ENCODE assay signal across 8 mouse cellular contexts in genomic region chr8:124314803-124315202, GRCm38 (mm10).
DNase-seq lines count a peak whose midpoint lies in the region; ATAC-seq lines count a peak whose summit lies in the region.
"Had no signal": no experiment of that assay in that cellular context is flagged by ENCODE, and none has a peak within 500 bp of the region (broad histone marks: within the 10 kb centered on the region; RNA-seq: fewer than 3 reads in every experiment).

No protein-coding gene starts in this region.

- H3K27ac ChIP-seq in neural tube, embryonic 11.5 days (ENCODE audit: low read depth, low read length): no peak overlapping the region
- H3K27ac ChIP-seq in intestine, embryonic 15.5 days: 0 out of 2 replicates have a peak overlapping the region, but pooled peaks have one; percentile 1
- H3K27ac ChIP-seq in midbrain, embryonic 16.5 days (ENCODE audit: low read length): no peak overlapping the region

- ATAC-seq in neural tube, embryonic 11.5 days (ENCODE audit: insufficient read depth, low FRiP score, low TSS enrichment): peak; percentile 41; the same call in 1 of the 2 replicates
- ATAC-seq in intestine, embryonic 15.5 days: no peak
- peak; percentile 26; the same call in 1 of the 2 replicates for ATAC-seq in midbrain, embryonic 16.5 days
- ATAC-seq in monocyte, adult 5-6 weeks (replicated peaks; ENCODE audit: insufficient number of reproducible peaks, low FRiP score, low TSS enrichment, poor library complexity, severe bottlenecking): no peak

- no peak overlapping the region for H3K4me2 ChIP-seq in neural tube, embryonic 11.5 days (ENCODE audit: low read depth)
- no peak overlapping the region for H3K4me2 ChIP-seq in intestine, embryonic 15.5 days (replicated peaks)
- no peak overlapping the region for H3K4me2 ChIP-seq in midbrain, embryonic 16.5 days (ENCODE audit: low read length)

- peak; percentile 60 for DNase-seq in neural tube, embryonic 11.5 days (ENCODE audit: low spot score)
- no peak for DNase-seq in neural tube, embryonic 10.5 days (ENCODE audit: extremely low spot score, low spot score)
- peak; percentile 33 for DNase-seq in embryo, embryonic 9.5 days (ENCODE audit: extremely low spot score)
- no peak for DNase-seq in left cerebral cortex, adult 18-20 months (ENCODE audit: low spot score in 2 of 2)

- no peaks in the 10 kb centered on the region for H3K4me1 ChIP-seq in neural tube, embryonic 11.5 days (ENCODE audit: control insufficient read depth, insufficient read depth, low read length)
- peaks cover 19% of the 10 kb centered on the region for H3K4me1 ChIP-seq in intestine, embryonic 15.5 days (replicated peaks)
- peaks cover 27% of the 10 kb centered on the region for H3K4me1 ChIP-seq in midbrain, embryonic 16.5 days (ENCODE audit: control insufficient read depth, insufficient read depth, low read length)

- no peaks in the 10 kb centered on the region for H3K27me3 ChIP-seq in neural tube, embryonic 11.5 days (ENCODE audit: control insufficient read depth, insufficient read depth, low read length)
- no peaks in the 10 kb centered on the region for H3K27me3 ChIP-seq in intestine, embryonic 15.5 days (replicated peaks)
- no peaks in the 10 kb centered on the region for H3K27me3 ChIP-seq in midbrain, embryonic 16.5 days (ENCODE audit: control insufficient read depth, insufficient read depth, low read depth, low read length)

- no peak overlapping the region for H3K4me3 ChIP-seq in neural tube, embryonic 11.5 days (ENCODE audit: low read depth, low read length)
- no peak overlapping the region for H3K4me3 ChIP-seq in intestine, embryonic 15.5 days (replicated peaks)
- H3K4me3 ChIP-seq in midbrain, embryonic 16.5 days (ENCODE audit: low read depth, low read length): no peak overlapping the region
- H3K4me3 ChIP-seq: myocyte had no signal

- no peaks in the 10 kb centered on the region for H3K36me3 ChIP-seq in neural tube, embryonic 11.5 days (ENCODE audit: control insufficient read depth, insufficient read depth, low read length)
- H3K36me3 ChIP-seq in intestine, embryonic 15.5 days: no peaks in the 10 kb centered on the region
- H3K36me3 ChIP-seq in midbrain, embryonic 16.5 days (ENCODE audit: control insufficient read depth, insufficient read depth, low read length): no peaks in the 10 kb centered on the region

- H3K9me3 ChIP-seq in neural tube, embryonic 11.5 days (ENCODE audit: control insufficient read depth, low read length): no peaks in the 10 kb centered on the region
- H3K9me3 ChIP-seq in intestine, embryonic 15.5 days: no peaks in the 10 kb centered on the region
- no peaks in the 10 kb centered on the region for H3K9me3 ChIP-seq in midbrain, embryonic 16.5 days (replicated peaks; ENCODE audit: control insufficient read depth, low read length, poor library complexity, severe bottlenecking)

- WGBS in neural tube, embryonic 11.5 days: 55% methylated on average over 10 of the region's 10 CpGs
- 32% methylated on average over 10 of the region's 10 CpGs for whole genome bisulfite sequencing in intestine, embryonic 15.5 days
- 20% methylated on average over 10 of the region's 10 CpGs for WGBS in midbrain, embryonic 16.5 days

- H3K9ac ChIP-seq in neural tube, embryonic 11.5 days (ENCODE audit: low read length): no peak overlapping the region
- no peak overlapping the region for H3K9ac ChIP-seq in intestine, embryonic 15.5 days
- H3K9ac ChIP-seq in midbrain, embryonic 16.5 days (ENCODE audit: low read depth, low read length): no peak overlapping the region

Comparison
In these comparisons a context has a peak if more than half of its experiments do, and no peak if none do; other contexts are left out.
1. DNase-seq: peak in neural tube, embryonic 11.5 days (single experiment) and embryo, embryonic 9.5 days (single experiment); none in neural tube, embryonic 10.5 days (single experiment) and left cerebral cortex, adult 18-20 months (0 of 2).
2. ATAC-seq: peak in neural tube, embryonic 11.5 days (single experiment) and midbrain, embryonic 16.5 days (single experiment); none in intestine, embryonic 15.5 days (single experiment) and monocyte, adult 5-6 weeks (single experiment).